Mouse (Mus musculus): ENCODE data around the gene Endog.

The Endog gene

GRCm38 (mm10) chr2:30211408-30212168 lies 40.3 kb downstream of the Endog start:
- DNase-seq (ENCODE audit: low spot score), result no peak

- no peak for DNase-seq (ENCODE audit: low spot score)
Measured at GRCm38 (mm10) chr2:30212169-30212545, 40.9 kb downstream of the Endog start.

- DNase-seq (ENCODE audit: low spot score), result no peak
Measured at GRCm38 (mm10) chr2:30212951-30213350, 41.7 kb downstream of the Endog start.

GRCm38 (mm10) chr2:30214745-30215144 lies 43.5 kb downstream of the Endog start:
- DNase-seq (ENCODE audit: low spot score), result no peak

GRCm38 (mm10) chr2:30215493-30215892 lies 44.2 kb downstream of the Endog start:
- no peak for DNase-seq (ENCODE audit: low spot score)

- DNase-seq (ENCODE audit: low spot score), result no peak
Measured at GRCm38 (mm10) chr2:30216293-30216692, 45.0 kb downstream of the Endog start.

All from layer of hippocampus, adult 9-10 months (tissue).